Mouse (Mus musculus): Measurements from ENCODE around the gene Zfp467. TPM values are rescaled to one million over a fixed set of nuclear protein-coding genes. Genes with fewer than 3 reads are reported as not detected.

Zfp467 gene
- polyA plus RNA-seq, 1 experiment from 2014 or later, result 29.5 TPM

GRCm38 (mm10) chr6:48439654-48440053, 6.0 kb downstream of the Zfp467 start:
- peaks cover 53% of the 10 kb centered on the region for H3K36me3 ChIP-seq
- peaks cover 62% of the 10 kb centered on the region for H3K4me1 ChIP-seq
- no peaks in the 10 kb centered on the region for H3K27me3 ChIP-seq
- no peaks in the 10 kb centered on the region for H3K9me3 ChIP-seq (replicated peaks)
- no peak overlapping the region for H3K9ac ChIP-seq
- no peak for ATAC-seq (ENCODE audit: insufficient number of reproducible peaks, low FRiP score, low TSS enrichment, low read depth)
- H3K27ac ChIP-seq (replicated peaks), result no peak overlapping the region
- no peak overlapping the region for H3K4me3 ChIP-seq (replicated peaks)
- H3K4me2 ChIP-seq (replicated peaks), result no peak overlapping the region

GRCm38 (mm10) chr6:48438475-48439125, 7.0 kb downstream of the Zfp467 start:
- H3K27me3 ChIP-seq, result no peaks in the 10 kb centered on the region
- no peak overlapping the region for H3K4me2 ChIP-seq (replicated peaks)
- no peak overlapping the region for H3K27ac ChIP-seq (replicated peaks)
- peaks cover 53% of the 10 kb centered on the region for H3K36me3 ChIP-seq
- no peak for ATAC-seq (ENCODE audit: insufficient number of reproducible peaks, low FRiP score, low TSS enrichment, low read depth)
- no peaks in the 10 kb centered on the region for H3K9me3 ChIP-seq (replicated peaks)
- no peak overlapping the region for H3K4me3 ChIP-seq (replicated peaks)
- H3K9ac ChIP-seq, result no peak overlapping the region
- H3K4me1 ChIP-seq, result peaks cover 61% of the 10 kb centered on the region
- 46% methylated on average over 55 of the region's 55 CpGs for WGBS

- peaks cover 52% of the 10 kb centered on the region for H3K36me3 ChIP-seq
- no peaks in the 10 kb centered on the region for H3K27me3 ChIP-seq
- no peak overlapping the region for H3K9ac ChIP-seq
- no peak overlapping the region for H3K4me2 ChIP-seq (replicated peaks)
- no peak overlapping the region for H3K27ac ChIP-seq (replicated peaks)
- no peak for ATAC-seq (ENCODE audit: insufficient number of reproducible peaks, low FRiP score, low TSS enrichment, low read depth)
- H3K4me1 ChIP-seq, result peaks cover 60% of the 10 kb centered on the region
- 64% methylated on average over 35 of the region's 35 CpGs for WGBS
- H3K4me3 ChIP-seq (replicated peaks), result no peak overlapping the region
- no peaks in the 10 kb centered on the region for H3K9me3 ChIP-seq (replicated peaks)
These were observed 7.8 kb downstream of the Zfp467 start for GRCm38 (mm10) chr6:48437679-48438376.

GRCm38 (mm10) chr6:48435706-48436349, 9.8 kb downstream of the Zfp467 start:
- H3K9me3 ChIP-seq (replicated peaks), result no peaks in the 10 kb centered on the region
- no peak overlapping the region for H3K4me2 ChIP-seq (replicated peaks)
- no peak overlapping the region for H3K9ac ChIP-seq
- peaks cover 55% of the 10 kb centered on the region for H3K4me1 ChIP-seq
- WGBS, result 83% methylated on average over 5 of the region's 5 CpGs
- H3K27me3 ChIP-seq, result no peaks in the 10 kb centered on the region
- H3K36me3 ChIP-seq, result peaks cover 35% of the 10 kb centered on the region
- H3K4me3 ChIP-seq (replicated peaks), result no peak overlapping the region
- H3K27ac ChIP-seq (replicated peaks), result 0 out of 2 replicates have a peak overlapping the region, but pooled peaks have one; percentile 2
- no peak for ATAC-seq (ENCODE audit: insufficient number of reproducible peaks, low FRiP score, low TSS enrichment, low read depth)

- Histone ChIP-seq H3K9me3 (replicated peaks) (no peaks in the 10 kb centered on the region), H3K36me3 (peaks cover 33% of the 10 kb centered on the region), H3K9ac (no peak overlapping the region), H3K4me1 (peaks cover 49% of the 10 kb centered on the region), H3K27ac (replicated peaks) (peak overlapping the region; percentile 73), H3K4me3 (replicated peaks) (no peak overlapping the region), H3K27me3 (no peaks in the 10 kb centered on the region), H3K4me2 (replicated peaks) (no peak overlapping the region)
- 45% methylated on average over 5 of the region's 5 CpGs for WGBS
- ATAC-seq (ENCODE audit: insufficient number of reproducible peaks, low FRiP score, low TSS enrichment, low read depth), result no peak
These were observed 10.5 kb downstream of the Zfp467 start for GRCm38 (mm10) chr6:48435111-48435510.

- ATAC-seq (ENCODE audit: insufficient number of reproducible peaks, low FRiP score, low TSS enrichment, low read depth), result no peak
- H3K4me2 ChIP-seq (replicated peaks), result no peak overlapping the region
- no peak overlapping the region for H3K4me3 ChIP-seq (replicated peaks)
- peaks cover 44% of the 10 kb centered on the region for H3K4me1 ChIP-seq
- no peaks in the 10 kb centered on the region for H3K9me3 ChIP-seq (replicated peaks)
- 56% methylated on average over 6 of the region's 6 CpGs for WGBS
- no peak overlapping the region for H3K9ac ChIP-seq
- H3K27me3 ChIP-seq, result no peaks in the 10 kb centered on the region
- H3K36me3 ChIP-seq, result peaks cover 28% of the 10 kb centered on the region
- H3K27ac ChIP-seq (replicated peaks), result peak overlapping the region; percentile 73
These were observed 11.0 kb downstream of the Zfp467 start for GRCm38 (mm10) chr6:48434651-48435050.

GRCm38 (mm10) chr6:48432893-48433816, 12.5 kb downstream of the Zfp467 start:
- no peak overlapping the region for H3K4me2 ChIP-seq (replicated peaks)
- peaks cover 13% of the 10 kb centered on the region for H3K36me3 ChIP-seq
- peak; percentile 32; the same call in 1 of the 2 replicates for ATAC-seq (ENCODE audit: insufficient number of reproducible peaks, low FRiP score, low TSS enrichment, low read depth)
- 39% methylated on average over 12 of the region's 12 CpGs for WGBS
- H3K4me1 ChIP-seq, result peaks cover 31% of the 10 kb centered on the region
- no peak overlapping the region for H3K9ac ChIP-seq
- peak overlapping the region; percentile 17 for H3K27ac ChIP-seq (replicated peaks)
- no peak overlapping the region for H3K4me3 ChIP-seq (replicated peaks)
- H3K9me3 ChIP-seq (replicated peaks), result no peaks in the 10 kb centered on the region
- no peaks in the 10 kb centered on the region for H3K27me3 ChIP-seq

GRCm38 (mm10) chr6:48430748-48431147, 14.9 kb downstream of the Zfp467 start:
- no peak overlapping the region for H3K27ac ChIP-seq (replicated peaks)
- no peaks in the 10 kb centered on the region for H3K27me3 ChIP-seq
- H3K9ac ChIP-seq, result no peak overlapping the region
- ATAC-seq (ENCODE audit: insufficient number of reproducible peaks, low FRiP score, low TSS enrichment, low read depth), result no peak
- no peaks in the 10 kb centered on the region for H3K36me3 ChIP-seq
- H3K4me3 ChIP-seq (replicated peaks), result no peak overlapping the region
- WGBS, result 73% methylated on average over 5 of the region's 5 CpGs
- no peaks in the 10 kb centered on the region for H3K9me3 ChIP-seq (replicated peaks)
- H3K4me2 ChIP-seq (replicated peaks), result no peak overlapping the region
- peaks cover 14% of the 10 kb centered on the region for H3K4me1 ChIP-seq

GRCm38 (mm10) chr6:48428769-48429557, 16.7 kb downstream of the Zfp467 start:
- no peaks in the 10 kb centered on the region for H3K36me3 ChIP-seq
- peaks cover 5% of the 10 kb centered on the region; the same call in 1 of the 2 replicates for H3K4me1 ChIP-seq
- no peak; the same call in 1 of the 2 replicates for ATAC-seq (ENCODE audit: insufficient number of reproducible peaks, low FRiP score, low TSS enrichment, low read depth)
- H3K27ac ChIP-seq (replicated peaks), result no peak overlapping the region
- WGBS, result 74% methylated on average over 4 of the region's 4 CpGs
- no peaks in the 10 kb centered on the region for H3K27me3 ChIP-seq
- H3K4me3 ChIP-seq (replicated peaks), result no peak overlapping the region
- H3K9me3 ChIP-seq (replicated peaks), result no peaks in the 10 kb centered on the region
- no peak overlapping the region for H3K4me2 ChIP-seq (replicated peaks)
- no peak overlapping the region for H3K9ac ChIP-seq

GRCm38 (mm10) chr6:48426956-48427355, 18.7 kb downstream of the Zfp467 start:
- Histone ChIP-seq H3K9ac (no peak overlapping the region), H3K9me3 (replicated peaks) (no peaks in the 10 kb centered on the region), H3K36me3 (no peaks in the 10 kb centered on the region), H3K4me2 (replicated peaks) (no peak overlapping the region), H3K4me3 (replicated peaks) (no peak overlapping the region), H3K27ac (replicated peaks) (no peak overlapping the region), H3K4me1 (0 out of 2 replicates have a peak, but pooled peaks cover 4% of the 10 kb centered on the region), H3K27me3 (no peaks in the 10 kb centered on the region)
- 70% methylated on average over 5 of the region's 5 CpGs for WGBS
- no peak for ATAC-seq (ENCODE audit: insufficient number of reproducible peaks, low FRiP score, low TSS enrichment, low read depth)

Measured in embryonic facial prominence, embryonic 15.5 days (tissue).